Mouse (Mus musculus): ENCODE results near the gene Usp54. TPM values are rescaled to one million over a fixed set of nuclear protein-coding genes. Genes with fewer than 3 reads are reported as not detected.
"Not testable (repeated sequence)": the region's sequence is repeated elsewhere in the genome, so short reads cannot be mapped to it uniquely, and the experiment has no call there.

Usp54 gene
- total RNA-seq, 2 experiments from 2014 or later, result 15.2 to 15.4 TPM

- DNase-seq, result no peak
Observed at GRCm38 (mm10) chr14:20609519-20609918, 31.3 kb downstream of the Usp54 start.

- DNase-seq, result no peak
Observed at GRCm38 (mm10) chr14:20607396-20608126, 33.3 kb downstream of the Usp54 start.

GRCm38 (mm10) chr14:20601287-20601686 is 39.6 kb downstream of the Usp54 start:
- no peak for DNase-seq

GRCm38 (mm10) chr14:20600203-20600602 is 40.7 kb downstream of the Usp54 start:
- no peak for DNase-seq

DNA sequence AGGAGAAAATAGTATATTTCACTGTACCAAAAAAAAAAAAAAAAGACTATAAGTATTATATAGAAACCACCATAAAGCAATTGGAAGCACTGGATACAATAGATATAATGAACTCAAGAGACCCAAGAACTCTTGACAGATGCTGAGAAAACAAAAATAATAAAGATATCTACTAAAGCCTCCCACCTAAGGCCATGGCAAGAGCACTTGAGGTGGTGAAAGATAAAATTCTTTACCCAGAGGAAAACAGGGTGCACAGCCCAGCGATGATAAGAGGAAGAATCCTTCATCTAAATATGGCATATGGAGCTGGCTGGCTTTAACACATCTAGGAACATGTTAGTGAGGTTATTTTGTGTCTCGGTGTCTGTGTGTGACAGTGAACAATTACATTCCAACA is 41.3 kb downstream of the Usp54 start:
- no peak for DNase-seq

DNA sequence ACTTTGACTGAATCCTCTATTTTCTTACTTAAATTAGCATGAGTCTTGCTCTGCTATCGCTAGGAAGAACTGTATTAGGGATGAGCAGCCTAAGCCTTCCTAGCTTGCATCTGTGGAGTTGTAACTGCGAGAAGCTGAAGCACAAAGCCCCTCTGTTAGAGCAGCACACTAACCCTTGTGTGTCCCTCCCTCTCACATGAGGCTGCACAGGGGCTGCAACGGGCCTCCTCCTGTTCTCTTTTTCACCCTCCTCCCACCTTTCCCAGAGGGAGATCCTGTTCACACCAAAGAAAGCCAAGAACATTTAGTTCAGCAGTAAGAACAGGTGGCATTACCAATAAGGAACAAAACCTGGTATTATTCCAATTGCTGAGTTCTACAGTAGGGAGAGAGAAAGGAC is 45.1 kb downstream of the Usp54 start:
- DNase-seq, result no peak

- DNase-seq, result no peak
Observed at GRCm38 (mm10) chr14:20587458-20587857, 53.4 kb downstream of the Usp54 start.

DNA sequence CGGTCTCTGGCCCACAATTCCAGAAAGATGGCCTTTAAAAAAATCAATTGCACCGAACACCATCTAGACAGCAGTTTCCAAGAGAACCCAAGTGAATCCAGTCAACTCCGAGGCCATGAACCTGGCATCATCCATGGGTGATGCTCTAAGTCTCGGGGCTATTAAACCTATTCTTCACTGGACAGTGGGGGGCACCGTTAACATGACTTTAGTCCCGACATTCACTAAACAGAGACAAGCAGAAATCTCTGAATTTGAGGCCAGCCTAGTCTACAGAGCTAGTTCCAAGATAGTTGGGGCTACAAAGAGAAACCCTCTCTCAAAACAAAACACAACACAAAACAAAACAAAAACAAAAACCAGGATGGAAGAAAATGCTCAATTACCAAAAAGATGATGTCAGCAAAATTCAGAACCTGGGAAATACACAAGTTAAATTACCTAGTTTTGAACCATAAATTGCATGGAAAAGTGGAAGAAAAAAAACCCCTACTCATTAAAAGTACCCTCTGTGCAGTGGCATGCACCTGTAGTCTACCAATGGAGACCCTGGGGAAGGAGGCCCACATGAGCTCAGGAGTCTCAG is 61.9 kb downstream of the Usp54 start:
- no peak for DNase-seq

DNA sequence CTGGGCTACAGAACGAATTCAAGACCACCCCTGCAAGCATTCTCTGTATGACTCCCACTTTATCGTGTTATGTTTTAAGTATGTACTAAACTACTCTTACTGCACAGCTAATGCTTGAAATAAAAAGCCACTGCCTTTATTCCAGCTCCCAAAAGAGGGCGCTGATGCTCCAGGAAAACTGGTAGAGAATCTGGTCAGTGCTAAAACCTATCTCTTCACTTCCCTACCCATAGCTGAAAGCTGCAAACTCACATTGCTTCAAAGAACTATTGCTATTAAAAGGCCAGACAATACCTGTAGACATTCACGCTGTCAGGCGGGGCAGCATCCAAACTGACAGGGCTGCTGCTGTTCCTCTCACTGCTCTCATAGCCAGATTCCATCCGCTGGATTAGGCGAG is 64.7 kb downstream of the Usp54 start:
- peak; percentile 88 for DNase-seq

DNA sequence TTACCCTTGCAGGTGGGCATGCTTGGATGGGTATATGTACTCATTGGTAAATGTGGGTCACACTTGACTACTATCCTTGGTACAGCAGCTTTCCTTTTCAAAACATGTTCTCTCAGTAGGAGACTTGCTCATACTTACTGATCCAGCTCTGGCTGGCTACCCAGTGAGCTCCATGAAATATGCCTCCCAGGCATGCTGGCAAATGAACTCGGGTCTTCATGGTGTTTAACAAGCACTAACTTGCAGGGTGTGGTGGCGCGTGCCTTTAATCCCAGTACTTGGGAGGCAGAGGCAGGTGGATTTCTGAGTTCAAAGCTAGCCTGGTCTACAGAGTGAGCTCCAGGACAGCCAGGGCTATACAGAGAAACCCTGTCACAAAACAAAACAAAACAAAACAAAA is 67.7 kb downstream of the Usp54 start:
- DNase-seq, result not testable (repeated sequence)

DNA sequence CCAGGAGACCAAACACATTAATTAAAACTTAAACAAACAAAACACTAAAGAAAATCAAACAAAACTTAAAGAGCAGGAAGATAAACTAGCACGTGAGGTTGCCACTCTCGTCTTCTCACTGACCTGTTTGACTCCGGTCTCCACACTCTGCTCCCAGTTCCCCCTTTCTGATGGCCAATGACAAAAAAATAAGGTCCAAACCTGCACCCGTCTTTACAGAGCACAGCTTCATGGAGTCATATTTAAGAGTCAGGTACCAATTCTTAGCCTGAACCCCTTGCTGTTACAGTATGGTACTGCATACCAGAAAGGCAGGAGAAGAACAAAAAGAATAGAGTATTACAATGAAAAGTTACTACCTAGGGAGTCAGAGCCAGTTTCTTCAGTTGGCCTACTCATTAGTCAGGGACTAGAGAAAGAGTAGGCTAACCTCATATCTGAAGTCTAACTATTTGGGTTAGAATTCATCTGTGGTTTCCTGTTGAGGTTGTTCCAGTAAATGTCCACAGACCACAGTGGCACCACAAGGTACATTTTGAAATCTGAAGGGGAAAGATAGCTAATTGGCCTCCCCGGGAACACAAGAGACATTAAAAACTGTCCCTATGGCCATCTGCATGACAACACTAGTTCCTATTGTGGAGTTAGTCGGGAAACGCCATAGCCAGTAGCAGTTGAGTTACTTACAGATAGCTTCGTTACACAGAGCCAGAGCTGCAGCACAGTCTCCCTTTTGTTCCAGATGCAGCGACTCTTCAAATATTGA is 75.4 kb downstream of the Usp54 start:
- DNase-seq, result no peak

- DNase-seq, result peak; percentile 12
Observed at GRCm38 (mm10) chr14:20564692-20565091, 76.2 kb downstream of the Usp54 start.

- no peak for DNase-seq
Observed at GRCm38 (mm10) chr14:20561897-20562296, 79.0 kb downstream of the Usp54 start.

GRCm38 (mm10) chr14:20550136-20550535 is 90.7 kb downstream of the Usp54 start:
- no peak for DNase-seq

GRCm38 (mm10) chr14:20546415-20546814 is 94.4 kb downstream of the Usp54 start, which contains the start of gene Ppp3cb:
TSS of gene Ppp3cb (minus strand) at chr14:20546573.
- DNase-seq, result peak; percentile 84

GRCm38 (mm10) chr14:20545529-20546331 is 95.1 kb downstream of the Usp54 start:
- DNase-seq, result peak; percentile 93

DNA sequence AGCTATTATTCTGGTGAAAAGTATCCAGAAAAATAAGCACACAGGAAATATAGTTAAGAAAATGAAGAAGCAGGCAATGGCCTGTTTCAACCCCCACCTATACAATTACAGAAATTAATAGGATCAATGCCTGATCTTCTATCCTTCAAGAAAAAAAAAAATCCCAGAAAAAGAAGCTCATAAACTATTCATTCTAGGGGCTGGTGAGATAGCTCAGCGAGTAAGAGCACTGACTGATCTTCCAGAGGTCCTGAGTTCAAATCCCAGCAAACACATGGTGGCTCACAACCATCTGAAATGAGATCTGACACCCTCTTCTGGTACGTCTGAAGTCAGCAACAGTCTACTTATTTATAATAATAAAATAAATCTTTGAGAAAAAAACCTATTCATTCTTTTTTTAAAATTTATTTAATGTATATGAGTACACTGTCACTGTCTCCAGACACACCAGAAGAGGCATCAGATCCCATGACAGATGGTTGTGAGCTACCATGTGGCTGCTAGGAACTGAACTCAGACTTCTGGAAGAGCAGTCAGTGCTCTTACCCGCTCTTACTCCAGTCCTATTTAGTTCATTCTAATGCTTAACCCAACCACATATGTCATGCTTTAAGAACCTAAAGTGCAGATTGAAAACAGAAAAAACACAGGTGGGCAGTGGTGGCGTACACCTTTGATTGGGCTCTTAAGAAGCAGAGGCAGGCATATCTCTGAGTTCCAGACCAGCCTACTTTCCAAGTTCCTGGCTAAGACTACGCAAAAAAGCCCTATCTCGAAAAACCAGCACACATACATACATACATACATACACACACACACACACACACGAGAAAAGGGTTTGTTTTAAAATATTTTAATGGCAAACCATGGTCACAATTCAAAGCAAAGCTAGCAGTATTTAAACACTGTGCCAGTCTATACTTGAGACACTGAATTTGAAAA is 96.1 kb downstream of the Usp54 start:
- DNase-seq, result no peak

- DNase-seq, result no peak
Observed at GRCm38 (mm10) chr14:20529643-20530042, 111.2 kb downstream of the Usp54 start.

DNA sequence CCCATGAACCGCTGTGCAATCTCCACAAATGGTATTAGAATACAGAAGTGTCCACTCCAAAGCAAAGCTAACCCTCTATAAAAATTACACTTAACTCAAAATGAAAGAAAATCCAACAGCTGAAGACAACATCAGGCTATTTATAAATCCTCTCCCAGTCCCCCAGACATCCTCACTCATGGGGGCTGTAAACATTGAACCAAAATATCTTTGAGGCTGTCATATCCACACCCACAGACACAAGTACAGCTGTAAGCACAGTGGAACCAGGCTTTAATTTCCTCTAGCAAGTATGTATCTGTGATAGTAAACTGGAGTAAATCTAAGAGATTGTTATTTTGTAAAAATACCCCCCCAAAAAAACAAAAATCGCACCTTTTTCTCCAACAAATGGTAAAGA is 120.7 kb downstream of the Usp54 start:
- DNase-seq, result no peak

DNA sequence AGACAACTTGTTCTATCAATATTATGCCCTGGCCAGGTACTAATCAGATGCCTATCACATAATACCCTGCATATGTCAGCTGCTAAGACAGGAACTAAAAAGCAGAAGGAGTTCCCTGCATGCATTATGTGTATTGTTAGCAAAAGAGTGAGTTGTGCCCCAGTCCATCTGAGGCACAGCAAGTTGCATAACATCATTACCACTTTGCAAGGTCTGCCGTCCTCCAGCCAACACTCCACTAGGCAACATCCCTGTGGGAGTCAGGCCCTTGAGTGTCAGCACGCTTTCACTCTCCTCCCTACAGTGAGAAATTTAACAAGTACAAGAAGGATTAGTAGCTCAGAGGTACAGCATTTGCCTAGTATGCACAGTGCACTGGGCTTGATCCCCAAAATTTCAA is 132.4 kb downstream of the Usp54 start:
- DNase-seq, result no peak

DNA sequence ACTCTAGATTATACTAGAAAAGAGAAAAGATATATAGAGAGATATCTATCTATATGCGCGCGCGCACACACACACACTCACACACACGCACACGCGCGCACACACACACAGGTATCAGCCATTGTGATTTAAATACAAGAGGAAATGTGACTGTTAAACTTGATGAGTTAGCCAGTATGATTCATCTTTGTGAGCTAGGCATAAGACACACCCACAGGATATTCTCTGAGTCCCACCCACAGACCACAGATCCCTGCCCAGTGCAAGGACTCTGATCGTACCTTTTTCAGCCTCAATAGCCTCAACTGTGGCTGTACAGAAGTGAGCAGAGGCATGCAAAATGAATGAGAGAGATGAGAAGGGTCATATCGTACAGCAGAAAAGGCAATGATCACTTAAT is 137.9 kb downstream of the Usp54 start:
- no peak for DNase-seq

DNA sequence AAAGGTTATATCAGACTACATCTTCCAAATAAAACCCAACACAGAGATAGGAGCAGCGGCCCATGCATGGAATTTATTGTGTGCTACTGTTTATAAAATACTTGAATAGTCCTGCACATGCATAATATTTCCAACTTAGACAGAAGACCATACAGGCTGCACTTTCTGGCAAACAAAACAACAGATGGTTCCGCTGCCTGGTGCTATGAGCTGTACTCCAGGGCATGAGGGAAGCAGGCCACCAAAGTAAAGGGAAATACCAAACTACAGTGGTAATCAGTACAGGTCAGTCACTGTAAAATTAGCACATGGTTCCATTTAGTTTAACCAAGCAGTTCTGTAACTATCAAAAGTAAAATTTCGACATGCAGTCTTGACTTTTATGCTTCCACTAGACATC is 140.9 kb downstream of the Usp54 start:
- DNase-seq, result no peak

Measured in heart, postnatal 4 days (tissue).